Mouse (Mus musculus) cerebellum, adult 8-10 months (tissue): Measurements from ENCODE around the gene Bri3.

Source experiments
- DNase-seq: peaks from one replicate; pipeline ENCODE4 v3.0.0; 2022

Gene Bri3

GRCm38 (mm10) chr5:144263496-144263895, 19.3 kb downstream of the Bri3 start:
- DNase-seq = no peak

GRCm38 (mm10) chr5:144267535-144268241, 23.5 kb downstream of the Bri3 start:
- no peak for DNase-seq

- no peak for DNase-seq
Measured at GRCm38 (mm10) chr5:144269926-144270325, 25.7 kb downstream of the Bri3 start.

GRCm38 (mm10) chr5:144270420-144270819, 26.2 kb downstream of the Bri3 start:
- DNase-seq = no peak

GRCm38 (mm10) chr5:144271118-144271517, 26.9 kb downstream of the Bri3 start:
- DNase-seq = no peak

- no peak for DNase-seq
Measured at GRCm38 (mm10) chr5:144271772-144272171, 27.5 kb downstream of the Bri3 start.

GRCm38 (mm10) chr5:144274904-144275303, 30.7 kb downstream of the Bri3 start:
- no peak for DNase-seq

DNA sequence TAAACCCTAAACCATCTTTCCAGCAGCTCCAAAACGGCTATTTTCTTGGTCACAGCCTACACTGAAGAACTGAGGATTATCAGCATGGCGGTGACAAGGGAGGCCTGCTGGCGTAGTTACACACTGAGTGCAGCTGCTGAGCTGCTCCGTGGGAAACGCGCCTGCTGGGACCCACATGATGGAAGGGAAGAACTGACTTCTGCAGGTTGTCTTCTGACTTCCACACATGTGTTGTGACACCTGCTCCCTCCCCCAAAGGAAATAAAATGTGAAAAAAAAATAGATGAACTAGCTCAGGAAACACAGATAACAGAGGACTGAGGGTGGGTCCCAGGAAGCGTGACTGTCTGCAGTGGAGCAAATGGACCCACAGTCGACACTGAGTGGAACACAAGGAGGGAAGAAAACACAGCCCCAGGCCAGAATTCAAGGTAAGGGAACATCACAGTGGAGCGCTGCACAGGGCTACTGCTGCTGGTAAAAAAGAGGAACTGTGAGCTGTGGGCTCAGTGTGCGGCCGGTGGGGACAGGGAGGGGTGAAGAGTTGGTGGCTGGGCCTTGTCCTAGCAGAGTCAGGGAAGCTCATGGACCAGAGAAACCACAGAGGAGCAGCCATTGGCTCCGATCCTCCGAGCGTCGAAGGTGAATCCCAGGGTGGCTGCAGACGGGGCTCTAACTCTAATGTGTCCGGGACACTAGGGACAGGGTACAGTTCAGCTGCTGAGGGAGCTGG, 32.8 kb downstream of the Bri3 start:
- DNase-seq = no peak

GRCm38 (mm10) chr5:144278374-144278960, 34.2 kb downstream of the Bri3 start:
- no peak for DNase-seq

- no peak for DNase-seq
Measured at GRCm38 (mm10) chr5:144279081-144279541, 34.9 kb downstream of the Bri3 start.

- no peak for DNase-seq
Measured at GRCm38 (mm10) chr5:144279926-144280325, 35.7 kb downstream of the Bri3 start.

GRCm38 (mm10) chr5:144282470-144283260, 38.4 kb downstream of the Bri3 start:
- no peak for DNase-seq

- DNase-seq = no peak
Measured at GRCm38 (mm10) chr5:144283551-144284031, 39.4 kb downstream of the Bri3 start.

- no peak for DNase-seq
Measured at GRCm38 (mm10) chr5:144284599-144284998, 40.4 kb downstream of the Bri3 start.

DNA sequence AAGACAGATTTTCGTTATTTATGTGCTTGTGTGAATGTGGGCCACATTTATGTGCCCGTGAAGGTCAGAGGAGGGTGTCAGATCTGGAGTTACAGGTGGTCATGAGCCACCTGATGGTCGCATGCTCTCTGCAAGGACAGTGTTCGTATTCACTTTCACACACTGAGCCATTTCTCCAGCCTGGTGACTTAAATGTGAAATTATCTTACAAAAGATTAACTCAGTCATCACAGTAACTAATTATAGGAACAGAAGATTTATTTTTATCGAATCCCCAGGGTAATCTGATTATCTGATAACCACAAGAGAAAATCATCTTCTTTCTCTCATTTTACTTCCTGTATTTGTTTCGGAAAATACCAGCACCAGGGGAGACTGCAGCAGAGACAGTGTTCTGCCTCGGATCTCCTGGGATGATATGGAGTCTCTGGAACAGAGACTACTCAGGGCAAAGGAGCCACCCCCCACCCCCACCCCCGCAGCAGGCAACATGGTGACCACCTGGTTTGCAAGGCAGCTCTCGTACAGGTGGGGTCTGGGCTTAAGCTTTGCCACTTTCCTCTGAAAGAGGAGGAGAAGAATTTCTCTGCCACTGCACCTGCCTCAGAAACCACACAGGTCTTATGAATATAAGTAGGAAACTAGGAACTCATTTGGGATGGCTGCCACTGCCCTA, 42.5 kb downstream of the Bri3 start:
- no peak for DNase-seq

- no peak for DNase-seq
Measured at GRCm38 (mm10) chr5:144287267-144287820, 43.1 kb downstream of the Bri3 start.

GRCm38 (mm10) chr5:144288391-144288790, 44.2 kb downstream of the Bri3 start:
- DNase-seq = no peak

DNA sequence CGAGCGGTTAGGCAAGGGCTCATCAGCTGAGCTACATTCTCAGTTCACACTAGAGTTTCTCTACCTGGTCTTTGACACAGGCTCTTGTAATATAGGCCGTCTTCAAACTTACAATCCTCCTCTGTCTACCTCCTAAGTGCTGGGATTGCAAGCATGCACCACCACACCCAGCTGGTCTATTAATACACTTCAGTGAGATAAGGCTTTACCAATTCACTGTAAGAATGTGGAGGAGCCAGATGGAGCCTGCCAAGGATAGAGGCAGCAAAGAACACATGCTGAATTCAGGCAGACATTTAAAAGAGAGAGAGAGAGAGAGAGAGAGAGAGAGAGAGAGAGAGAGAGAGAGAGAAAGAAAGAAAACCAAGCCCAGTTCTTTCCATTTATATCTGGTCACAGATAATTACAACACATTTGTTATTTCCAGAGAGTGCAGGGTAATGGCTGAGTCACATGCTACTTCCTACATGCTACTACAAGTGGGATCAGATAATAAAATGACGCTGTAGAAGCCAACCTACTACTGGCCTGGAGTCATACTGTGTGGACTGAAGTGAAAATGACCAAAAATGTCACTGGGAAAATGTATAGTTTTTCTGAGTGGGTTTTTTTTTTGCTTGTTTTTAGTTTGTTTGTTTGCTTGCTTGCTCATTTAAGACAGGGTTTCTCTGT, 45.7 kb downstream of the Bri3 start:
- no peak for DNase-seq

GRCm38 (mm10) chr5:144294908-144295307, 50.7 kb downstream of the Bri3 start:
- DNase-seq = no peak

GRCm38 (mm10) chr5:144295357-144295756, 51.1 kb downstream of the Bri3 start:
- DNase-seq = no peak

GRCm38 (mm10) chr5:144296090-144296604, 51.9 kb downstream of the Bri3 start:
- no peak for DNase-seq
